Comparison of ENCODE assay signal across 21 mouse cellular contexts in genomic region chr9:31582947-31583346, GRCm38 (mm10).
DNase-seq lines count a peak whose midpoint lies in the region; ATAC-seq and TF ChIP-seq lines count a peak whose summit lies in the region.
"Had no signal": no experiment of that assay in that cellular context is flagged by ENCODE, and none has a peak within 500 bp of the region (broad histone marks: within the 10 kb centered on the region; RNA-seq: fewer than 3 reads in every experiment).

No protein-coding gene starts in this region.

- no peak overlapping the region for H3K4me2 ChIP-seq in heart, embryonic 12.5 days
- no peak overlapping the region for H3K4me2 ChIP-seq in stomach, postnatal 0 days (replicated peaks; ENCODE audit: low read depth)
- no peak overlapping the region for H3K4me2 ChIP-seq in midbrain, embryonic 14.5 days (ENCODE audit: low read length)
- H3K4me2 ChIP-seq: heart, embryonic 15.5 days; intestine, embryonic 15.5 days; limb, embryonic 13.5 days; liver, embryonic 13.5 days; neural tube, embryonic 15.5 days had no signal

- WGBS in heart, adult 2 months, result 64% methylated on average over 7 of the region's 7 CpGs
- WGBS in heart, embryonic 12.5 days, result 65% methylated on average over 7 of the region's 7 CpGs
- WGBS in stomach, postnatal 0 days, result 65% methylated on average over 7 of the region's 7 CpGs
- 85% methylated on average over 7 of the region's 7 CpGs for WGBS in midbrain, embryonic 14.5 days

- no peak for TF ChIP-seq EP300 in heart, adult 2 months (IDR thresholded peaks at IDR 0.05; ENCODE audit: insufficient read depth, low read depth, low read length)
- TF ChIP-seq EP300 in stomach, postnatal 0 days (optimal IDR thresholded peaks at IDR 0.05), result no peak

- no peaks in the 10 kb centered on the region for H3K4me1 ChIP-seq in heart, adult 2 months (ENCODE audit: control insufficient read depth, insufficient read depth, low read length)
- no peaks in the 10 kb centered on the region for H3K4me1 ChIP-seq in heart, embryonic 12.5 days (replicated peaks)
- no peaks in the 10 kb centered on the region for H3K4me1 ChIP-seq in stomach, postnatal 0 days (replicated peaks; ENCODE audit: control insufficient read depth, insufficient read depth)
- no peaks in the 10 kb centered on the region for H3K4me1 ChIP-seq in midbrain, embryonic 14.5 days (ENCODE audit: control insufficient read depth, insufficient read depth, low read length)
- H3K4me1 ChIP-seq: heart, embryonic 15.5 days; intestine, embryonic 15.5 days; liver, embryonic 13.5 days; neural tube, embryonic 15.5 days had no signal

- intact Hi-C loops in heart, adult 2 months (cut with DNase I), result no loop called here
- intact Hi-C loops in left cerebral cortex, adult 2 months (cut with DNase I), result no loop called here
- intact Hi-C loops in left cerebral cortex, postnatal 14 days (cut with DNase I), result no loop called here

- no peaks in the 10 kb centered on the region; the same call in 1 of the 2 replicates for H3K27me3 ChIP-seq in heart, adult 2 months (ENCODE audit: control insufficient read depth, insufficient read depth, low read length)
- 0 out of 2 replicates have a peak, but pooled peaks cover 3% of the 10 kb centered on the region for H3K27me3 ChIP-seq in heart, embryonic 12.5 days (replicated peaks)
- no peaks in the 10 kb centered on the region for H3K27me3 ChIP-seq in stomach, postnatal 0 days (ENCODE audit: control insufficient read depth, insufficient read depth, low read length)
- no peaks in the 10 kb centered on the region for H3K27me3 ChIP-seq in midbrain, embryonic 14.5 days (ENCODE audit: control insufficient read depth, insufficient read depth, low read length)
- H3K27me3 ChIP-seq: intestine, embryonic 15.5 days; liver, embryonic 13.5 days; neural tube, embryonic 15.5 days had no signal

- no peak for TF ChIP-seq POLR2A in heart, adult 2 months (IDR thresholded peaks at IDR 0.05; ENCODE audit: insufficient read depth, low read depth, low read length)

- no peaks in the 10 kb centered on the region for H3K79me2 ChIP-seq in heart, adult 2 months (replicated peaks; ENCODE audit: control insufficient read depth, insufficient read depth, low read length)

- H3K9ac ChIP-seq in heart, adult 2 months (ENCODE audit: low read depth, low read length), result no peak overlapping the region
- H3K9ac ChIP-seq in heart, embryonic 12.5 days, result no peak overlapping the region
- no peak overlapping the region for H3K9ac ChIP-seq in stomach, postnatal 0 days (ENCODE audit: low read length)
- H3K9ac ChIP-seq in midbrain, embryonic 14.5 days (replicated peaks; ENCODE audit: low read length), result no peak overlapping the region
- H3K9ac ChIP-seq: heart, embryonic 15.5 days; intestine, embryonic 15.5 days; limb, embryonic 13.5 days; liver, embryonic 13.5 days; neural tube, embryonic 15.5 days had no signal

- TF ChIP-seq CTCF in heart, adult 2 months (IDR thresholded peaks at IDR 0.05), result peak; percentile 36
- TF ChIP-seq CTCF in left cerebral cortex, adult 2 months (IDR thresholded peaks at IDR 0.05), result peak; percentile 28
- peak; percentile 32; the same call in 1 of the 2 replicates for TF ChIP-seq CTCF in stomach, postnatal 0 days (IDR thresholded peaks at IDR 0.05; ENCODE audit: low read depth)

- no peaks in the 10 kb centered on the region for H3K36me3 ChIP-seq in heart, adult 2 months (ENCODE audit: control insufficient read depth, insufficient read depth, low read length)
- no peaks in the 10 kb centered on the region for H3K36me3 ChIP-seq in heart, embryonic 12.5 days
- H3K36me3 ChIP-seq in stomach, postnatal 0 days (ENCODE audit: control insufficient read depth, insufficient read depth, low read length), result no peaks in the 10 kb centered on the region
- H3K36me3 ChIP-seq in midbrain, embryonic 14.5 days (ENCODE audit: control insufficient read depth, insufficient read depth, low read length), result no peaks in the 10 kb centered on the region
- H3K36me3 ChIP-seq: heart, embryonic 15.5 days; intestine, embryonic 15.5 days; limb, embryonic 13.5 days; liver, embryonic 13.5 days; neural tube, embryonic 15.5 days had no signal

- no peak for DNase-seq in heart, adult 2 months
- no peak for DNase-seq in left cerebral cortex, adult 2 months (ENCODE audit: extremely low spot score in 1 of 2, low spot score in 2 of 2)
- no peak for DNase-seq in left cerebral cortex, postnatal 14 days (ENCODE audit: low spot score in 2 of 2)
- DNase-seq in ES-CJ7 (ENCODE audit: low read depth, low spot score), result peak; percentile 14
- DNase-seq in stomach, postnatal 0 days (ENCODE audit: low spot score), result no peak
- no peak for DNase-seq in midbrain, embryonic 14.5 days
- DNase-seq: adrenal gland, postnatal 25 days; cerebellum, adult 9-10 months; gastrocnemius, postnatal 10 days; kidney, postnatal 14 days; layer of hippocampus, postnatal 36 days; liver, embryonic 13.5 days; lung, adult 2 months had no signal

- H3K4me3 ChIP-seq in heart, adult 2 months, result no peak overlapping the region
- no peak overlapping the region for H3K4me3 ChIP-seq in heart, embryonic 12.5 days
- H3K4me3 ChIP-seq in left cerebral cortex, adult 2 months, result no peak overlapping the region
- no peak overlapping the region for H3K4me3 ChIP-seq in stomach, postnatal 0 days (ENCODE audit: low read depth, low read length)
- H3K4me3 ChIP-seq in midbrain, embryonic 14.5 days (replicated peaks; ENCODE audit: low read depth, low read length), result no peak overlapping the region
- H3K4me3 ChIP-seq: heart, embryonic 15.5 days; intestine, embryonic 15.5 days; limb, embryonic 13.5 days; liver, embryonic 13.5 days; neural tube, embryonic 15.5 days had no signal

- no peaks in the 10 kb centered on the region for H3K9me3 ChIP-seq in heart, embryonic 12.5 days (replicated peaks)
- H3K9me3 ChIP-seq in stomach, postnatal 0 days (ENCODE audit: control insufficient read depth, low read length), result no peaks in the 10 kb centered on the region
- no peaks in the 10 kb centered on the region for H3K9me3 ChIP-seq in midbrain, embryonic 14.5 days (ENCODE audit: control insufficient read depth, low read length)
- H3K9me3 ChIP-seq: heart, embryonic 15.5 days; intestine, embryonic 15.5 days; limb, embryonic 13.5 days; liver, embryonic 13.5 days; neural tube, embryonic 15.5 days had no signal

- H3K27ac ChIP-seq in heart, adult 2 months, result no peak overlapping the region
- no peak overlapping the region for H3K27ac ChIP-seq in heart, embryonic 12.5 days (ENCODE audit: poor library complexity, severe bottlenecking)
- no peak overlapping the region for H3K27ac ChIP-seq in left cerebral cortex, adult 2 months
- no peak overlapping the region; the same call in 1 of the 2 replicates for H3K27ac ChIP-seq in stomach, postnatal 0 days (replicated peaks)
- H3K27ac ChIP-seq in midbrain, embryonic 14.5 days (replicated peaks; ENCODE audit: low read depth, low read length), result no peak overlapping the region
- H3K27ac ChIP-seq: heart, embryonic 15.5 days; intestine, embryonic 15.5 days; limb, embryonic 13.5 days; liver, embryonic 13.5 days; macrophage; neural tube, embryonic 15.5 days had no signal

- ATAC-seq in heart, embryonic 12.5 days (ENCODE audit: insufficient number of reproducible peaks, low FRiP score), result no peak
- no peak for ATAC-seq in stomach, postnatal 0 days (ENCODE audit: low FRiP score, low TSS enrichment)
- no peak for ATAC-seq in midbrain, embryonic 14.5 days (ENCODE audit: low FRiP score, low TSS enrichment)
- ATAC-seq: forebrain, embryonic 14.5 days; hindbrain, embryonic 16.5 days; intestine, embryonic 15.5 days had no signal
